Comparison of ENCODE assay signal across 18 mouse cellular contexts in the genomic region with DNA sequence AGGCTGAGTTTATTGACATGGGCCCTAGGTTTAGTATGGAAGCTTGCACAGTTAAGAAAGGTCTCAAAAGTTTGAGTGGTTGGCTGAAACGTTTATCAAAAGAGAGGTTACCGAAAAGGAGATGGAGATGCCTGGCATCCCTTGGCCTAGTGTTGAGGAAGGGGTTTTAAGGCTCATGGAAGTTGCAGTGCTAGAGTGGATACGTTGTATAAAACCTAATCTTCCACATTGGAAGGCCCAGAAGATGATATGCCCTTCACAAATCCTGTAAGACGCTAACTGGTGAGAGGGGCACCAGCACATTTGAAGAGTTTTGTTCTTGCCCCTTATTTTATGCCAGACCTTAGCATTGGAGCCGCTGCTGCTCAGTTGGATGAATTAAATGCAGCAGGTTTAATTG. TPM values are rescaled to one million over a fixed set of nuclear protein-coding genes. Genes with fewer than 3 reads are reported as not detected.
DNase-seq lines count a peak whose midpoint lies in the region; ATAC-seq and TF ChIP-seq lines count a peak whose summit lies in the region.
"Had no signal": no experiment of that assay in that cellular context is flagged by ENCODE, and none has a peak within 500 bp of the region (broad histone marks: within the 10 kb centered on the region; RNA-seq: fewer than 3 reads in every experiment).

No protein-coding gene starts in this region.

- H3K9me3 ChIP-seq in midbrain, embryonic 11.5 days (ENCODE audit: control insufficient read depth, low read length), result no peaks in the 10 kb centered on the region
- no peaks in the 10 kb centered on the region for H3K9me3 ChIP-seq in midbrain, postnatal 0 days (ENCODE audit: low read length)
- H3K9me3 ChIP-seq: G1E had no signal

- H3K27me3 ChIP-seq in midbrain, embryonic 11.5 days (ENCODE audit: control insufficient read depth, insufficient read depth, low read length), result no peaks in the 10 kb centered on the region
- H3K27me3 ChIP-seq in midbrain, postnatal 0 days (ENCODE audit: insufficient read depth, low read length), result no peaks in the 10 kb centered on the region
- H3K27me3 ChIP-seq: Patski had no signal

- H3K4me1 ChIP-seq in midbrain, embryonic 11.5 days (ENCODE audit: control insufficient read depth, insufficient read depth, low read length), result no peaks in the 10 kb centered on the region
- H3K4me1 ChIP-seq in midbrain, postnatal 0 days (ENCODE audit: insufficient read depth, low read length), result no peaks in the 10 kb centered on the region

- H3K9ac ChIP-seq in midbrain, embryonic 11.5 days (ENCODE audit: low read length), result no peak overlapping the region
- no peak overlapping the region for H3K9ac ChIP-seq in midbrain, postnatal 0 days (replicated peaks; ENCODE audit: low read length, poor library complexity, severe bottlenecking)

- H3K4me3 ChIP-seq in midbrain, embryonic 11.5 days (ENCODE audit: low read depth, low read length), result no peak overlapping the region
- H3K4me3 ChIP-seq in midbrain, postnatal 0 days (ENCODE audit: low read depth, low read length), result no peak overlapping the region

- no peak overlapping the region for H3K4me2 ChIP-seq in midbrain, embryonic 11.5 days
- no peak overlapping the region for H3K4me2 ChIP-seq in midbrain, postnatal 0 days (ENCODE audit: low read depth, low read length, poor library complexity, severe bottlenecking)

- no peak for ATAC-seq in midbrain, embryonic 11.5 days (ENCODE audit: low FRiP score)
- no peak for ATAC-seq in midbrain, postnatal 0 days (ENCODE audit: low FRiP score)
- ATAC-seq: activated CD4-positive, CD25-positive, alpha-beta regulatory T cell, adult 4 months; CD4-positive, CD25-positive, alpha-beta regulatory T cell, adult 4 months; Patski had no signal

- H3K27ac ChIP-seq in midbrain, embryonic 11.5 days (ENCODE audit: low read depth, low read length), result no peak overlapping the region
- H3K27ac ChIP-seq in midbrain, postnatal 0 days (ENCODE audit: low read depth, low read length), result no peak overlapping the region

- peak; percentile 70 for DNase-seq in heart, adult 11 months
- DNase-seq in heart, postnatal 4 days, result no peak
- DNase-seq in midbrain, embryonic 11.5 days (ENCODE audit: low spot score, missing footprints), result peak; percentile 75
- no peak for DNase-seq in midbrain, postnatal 0 days (ENCODE audit: low spot score)
- DNase-seq: adrenal gland, adult 2 months; adrenal gland, adult 8-10 months; adrenal gland, postnatal 10 days; adrenal gland, postnatal 14 days; adrenal gland, postnatal 25 days; adrenal gland, postnatal 36 days; B cell, adult 2 months; cerebellum, adult 11 months; cerebellum, adult 11-12 months; cerebellum, adult 18-20 months had no signal

- 85% methylated on average over 5 of the region's 5 CpGs for WGBS in midbrain, embryonic 11.5 days
- 87% methylated on average over 5 of the region's 5 CpGs for WGBS in midbrain, postnatal 0 days

- no peak for TF ChIP-seq CTCF in midbrain, postnatal 0 days (IDR thresholded peaks at IDR 0.05)

- no peaks in the 10 kb centered on the region for H3K36me3 ChIP-seq in midbrain, embryonic 11.5 days (ENCODE audit: control insufficient read depth, insufficient read depth, low read length)
- no peaks in the 10 kb centered on the region for H3K36me3 ChIP-seq in midbrain, postnatal 0 days (ENCODE audit: insufficient read depth, low read length)
- H3K36me3 ChIP-seq: G1E had no signal

RNA-seq across cellular contexts. Expression of gene Tut7, which starts 21.0 kb away (rescaled TPM):
- 10 to 100 TPM; 52.2 to 54.1 TPM for total RNA-seq in heart, postnatal 4 days (2021)
- polyA plus RNA-seq in midbrain, embryonic 11.5 days (2014; fragmentation: Nextera tagmentation; extraction: Ambion mirVana), result 47.2 and 48.7 TPM in 2 replicates
- total RNA-seq in midbrain, postnatal 0 days (2014; rRNA removed), result 33.7 and 35.2 TPM in 2 replicates
- 32.6 and 37.3 TPM in 2 replicates for polyA plus RNA-seq in midbrain, postnatal 0 days (2015; fragmentation: Nextera tagmentation; extraction: Ambion mirVana)

Comparison
In these comparisons a context has a peak if more than half of its experiments do, and no peak if none do; other contexts are left out.
1. DNase-seq: peak in heart, adult 11 months (single experiment) and midbrain, embryonic 11.5 days (single experiment); none in heart, postnatal 4 days (single experiment) and midbrain, postnatal 0 days (single experiment).